Mouse (Mus musculus) C2C12 (cell line): ENCODE results near the gene Abcc5.

Experiments used
- CTCF ChIP-seq: IDR thresholded peaks from one replicate; pipeline ENCODE4 v1.5.1; 2011; ENCODE audit not compliant: control insufficient read depth, insufficient read depth, insufficient read length
- MAX ChIP-seq: IDR thresholded peaks from one replicate; pipeline ENCODE4 v1.6.1; 2011; ENCODE audit warnings: mild to moderate bottlenecking, control low read depth

GRCm38 (mm10) chr16:20471686-20472085, 45.5 kb upstream of the Abcc5 start:
- TF ChIP-seq CTCF (no peak), MAX (no peak)
